Mouse (Mus musculus) ES-Bruce4 (cell line): ENCODE data around the gene Il1f10.

Source experiments
- CTCF ChIP-seq: IDR thresholded peaks from one replicate; pipeline ENCODE4 v1.8.1; 2011; ENCODE audit warnings: low read depth, low read length
- EP300 ChIP-seq: IDR thresholded peaks from 2 replicates; pipeline ENCODE4 v1.6.1; 2011; ENCODE audit warnings: low read depth, low read length; ENCODE audit not compliant: insufficient read depth
- POLR2A ChIP-seq: IDR thresholded peaks from one replicate; pipeline ENCODE4 v1.8.1; 2011; ENCODE audit warnings: low read length; ENCODE audit not compliant: insufficient read depth

DNA sequence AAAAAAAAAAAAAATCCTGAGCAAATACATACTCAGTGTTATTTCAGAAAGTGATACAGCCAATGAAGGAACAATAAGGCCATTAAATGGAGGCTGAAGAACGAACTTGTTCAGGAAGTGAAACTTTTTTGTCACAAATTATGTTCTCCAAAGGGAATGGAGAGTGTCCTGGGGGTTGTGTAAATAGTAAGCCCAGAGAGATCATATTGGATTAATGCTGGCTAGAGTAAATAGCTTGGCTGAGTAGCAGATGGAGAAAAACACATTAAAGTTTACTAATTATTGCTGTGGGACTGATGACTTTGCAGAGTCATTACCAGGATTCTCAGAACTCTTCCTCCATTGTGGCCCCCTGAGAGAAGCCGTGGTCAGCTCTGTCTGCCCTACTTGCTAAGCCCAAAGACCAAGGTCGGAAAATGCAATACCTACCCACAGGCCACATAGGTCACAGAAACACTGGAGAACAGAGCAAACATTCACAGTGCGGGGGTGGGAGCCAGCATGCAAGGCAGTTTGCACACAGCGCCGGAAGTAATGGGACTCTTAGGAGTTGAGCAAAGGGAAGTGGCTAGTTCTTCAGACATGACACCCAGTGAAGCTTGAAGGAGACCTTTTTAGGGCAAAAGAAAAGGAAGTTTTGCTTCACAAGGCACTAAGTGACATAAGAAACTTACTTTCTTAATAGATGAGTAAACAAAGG, 20.5 kb downstream of the Il1f10 start:
- TF ChIP-seq POLR2A (no peak), CTCF (no peak), EP300 (no peak)
